Mouse (Mus musculus) embryonic fibroblast, embryonic 13.5 days (primary cell): ENCODE measurements at regions not wholly inside any gene's neighbourhood (a gene's known extent, or its start where the extent isn't known, plus 50 kb on each side); places are given as distances from the start of the nearest gene placed in this dataset.

Source experiments
- H3K27ac ChIP-seq: 2 replicates; pipeline ENCODE4 v1.5.1; 2012; ENCODE audit warnings: low read length, control low read depth, inconsistent platforms; ENCODE audit not compliant: insufficient read depth
- H3K4me1 ChIP-seq: 2 replicates; pipeline ENCODE4 v1.6.1; 2011; ENCODE audit warnings: low read length; ENCODE audit not compliant: control insufficient read depth, insufficient read depth
- H3K4me3 ChIP-seq: 2 replicates; pipeline ENCODE4 v1.5.1; 2011; ENCODE audit warnings: mild to moderate bottlenecking, control low read depth, low read length; ENCODE audit not compliant: insufficient read depth
- CTCF ChIP-seq: IDR thresholded peaks from 2 replicates; pipeline ENCODE4 v1.5.1; 2011; ENCODE audit warnings: mild to moderate bottlenecking, control low read depth, low read length, moderate library complexity, borderline replicate concordance; ENCODE audit not compliant: insufficient read depth
- POLR2A ChIP-seq: IDR thresholded peaks from 2 replicates; pipeline ENCODE4 v1.6.1; 2011; ENCODE audit warnings: low read depth, mild to moderate bottlenecking, control low read depth, low read length, moderate library complexity

- TF ChIP-seq CTCF = no peak
- TF ChIP-seq POLR2A = no peak
These were observed 63.1 kb downstream of the Gm11011 start for GRCm38 (mm10) chr2:169524429-169524828.

GRCm38 (mm10) chr2:169519941-169520340 lies 67.6 kb downstream of the Gm11011 start:
- no peak overlapping the region for H3K4me3 ChIP-seq
- no peaks in the 10 kb centered on the region for H3K4me1 ChIP-seq
- H3K27ac ChIP-seq = no peak overlapping the region
- TF ChIP-seq CTCF (no peak), POLR2A (no peak)

More at GRCm38 (mm10) chr2:169524429-169524828, 63.1 kb downstream of the Gm11011 start:
- Histone ChIP-seq H3K4me3 (no peak overlapping the region), H3K27ac (no peak overlapping the region), H3K4me1 (no peaks in the 10 kb centered on the region)

- Histone ChIP-seq H3K4me1 (no peaks in the 10 kb centered on the region), H3K4me3 (no peak overlapping the region), H3K27ac (no peak overlapping the region)
- TF ChIP-seq CTCF = no peak
- no peak for TF ChIP-seq POLR2A
These were observed 72.2 kb downstream of the Gm11011 start for GRCm38 (mm10) chr2:169515350-169515749.

GRCm38 (mm10) chr2:169510741-169511140 lies 76.8 kb downstream of the Gm11011 start:
- Histone ChIP-seq H3K27ac (no peak overlapping the region), H3K4me3 (no peak overlapping the region), H3K4me1 (no peaks in the 10 kb centered on the region)
- TF ChIP-seq POLR2A (no peak), CTCF (no peak)

- no peak for TF ChIP-seq POLR2A
- Histone ChIP-seq H3K4me3 (no peak overlapping the region), H3K4me1 (no peaks in the 10 kb centered on the region), H3K27ac (no peak overlapping the region)
These were observed 78.1 kb downstream of the Gm11011 start for GRCm38 (mm10) chr2:169509406-169509805.

GRCm38 (mm10) chr2:169504416-169505057 lies 83.0 kb downstream of the Gm11011 start:
- Histone ChIP-seq H3K4me3 (no peak overlapping the region), H3K27ac (no peak overlapping the region), H3K4me1 (no peaks in the 10 kb centered on the region)
- TF ChIP-seq CTCF (no peak), POLR2A (no peak)

GRCm38 (mm10) chr2:169503598-169503958 lies 84.0 kb downstream of the Gm11011 start:
- Histone ChIP-seq H3K27ac (no peak overlapping the region), H3K4me3 (no peak overlapping the region), H3K4me1 (no peaks in the 10 kb centered on the region)
- TF ChIP-seq POLR2A (no peak), CTCF (no peak)

- no peaks in the 10 kb centered on the region for H3K4me1 ChIP-seq
- no peak overlapping the region for H3K27ac ChIP-seq
- H3K4me3 ChIP-seq = no peak overlapping the region
- TF ChIP-seq POLR2A = no peak
- TF ChIP-seq CTCF = no peak
These were observed 84.6 kb downstream of the Gm11011 start for GRCm38 (mm10) chr2:169502717-169503597.

GRCm38 (mm10) chr2:169501736-169502340 lies 85.7 kb downstream of the Gm11011 start:
- H3K4me1 ChIP-seq = no peaks in the 10 kb centered on the region
- no peak overlapping the region for H3K27ac ChIP-seq
- H3K4me3 ChIP-seq = no peak overlapping the region
- TF ChIP-seq POLR2A (no peak), CTCF (no peak)

- no peak overlapping the region for H3K27ac ChIP-seq
- peaks cover 12% of the 10 kb centered on the region for H3K4me1 ChIP-seq
- TF ChIP-seq CTCF = no peak
- no peak for TF ChIP-seq POLR2A
- no peak overlapping the region for H3K4me3 ChIP-seq
These were observed 92.2 kb downstream of the Gm11011 start for GRCm38 (mm10) chr2:169495368-169495767.
